ENCODE assay signal across 9 mouse cellular contexts in genomic region chr15:77368818-77369320, GRCm38 (mm10). TPM values are rescaled to one million over a fixed set of nuclear protein-coding genes. Genes with fewer than 3 reads are reported as not detected.
DNase-seq lines count a peak whose midpoint lies in the region; ATAC-seq and TF ChIP-seq lines count a peak whose summit lies in the region.
"Had no signal": no experiment of that assay in that cellular context is flagged by ENCODE, and none has a peak within 500 bp of the region (broad histone marks: within the 10 kb centered on the region; RNA-seq: fewer than 3 reads in every experiment).

No protein-coding gene starts in this region.

- TF ChIP-seq CTCF in kidney, postnatal 0 days (IDR thresholded peaks at IDR 0.05; ENCODE audit: low read depth): no peak

- H3K9ac ChIP-seq in forebrain, embryonic 12.5 days: no peak overlapping the region
- no peak overlapping the region for H3K9ac ChIP-seq in kidney, postnatal 0 days (ENCODE audit: low read depth, low read length)
- no peak overlapping the region for H3K9ac ChIP-seq in embryonic facial prominence, embryonic 12.5 days
- H3K9ac ChIP-seq in midbrain, embryonic 13.5 days (replicated peaks): no peak overlapping the region; the same call in 1 of the 2 replicates

- DNase-seq in forebrain, embryonic 10.5 days (ENCODE audit: extremely low spot score, low spot score): no peak
- DNase-seq in kidney, postnatal 0 days (ENCODE audit: low spot score): no peak
- no peak for DNase-seq in kidney, adult 9 months
- DNase-seq in layer of hippocampus, adult 11-12 months (ENCODE audit: low spot score): no peak
- no peak for DNase-seq in frontal cortex, postnatal 25 days (ENCODE audit: low spot score in 2 of 2)

- peaks cover 4% of the 10 kb centered on the region; the same call in 1 of the 2 replicates for H3K27me3 ChIP-seq in forebrain, embryonic 10.5 days (ENCODE audit: poor library complexity, severe bottlenecking)
- no peaks in the 10 kb centered on the region for H3K27me3 ChIP-seq in forebrain, embryonic 12.5 days
- H3K27me3 ChIP-seq in kidney, postnatal 0 days (ENCODE audit: insufficient read depth, low read length): no peaks in the 10 kb centered on the region
- no peaks in the 10 kb centered on the region for H3K27me3 ChIP-seq in embryonic facial prominence, embryonic 12.5 days
- no peaks in the 10 kb centered on the region for H3K27me3 ChIP-seq in midbrain, embryonic 13.5 days

- peak overlapping the region; percentile 92; the same call in 1 of the 2 replicates for H3K27ac ChIP-seq in forebrain, embryonic 10.5 days
- no peak overlapping the region for H3K27ac ChIP-seq in forebrain, embryonic 12.5 days
- H3K27ac ChIP-seq in kidney, postnatal 0 days: 0 out of 2 replicates have a peak overlapping the region, but pooled peaks have one; percentile 19
- H3K27ac ChIP-seq in embryonic facial prominence, embryonic 12.5 days: 0 out of 2 replicates have a peak overlapping the region, but pooled peaks have one; percentile 99
- H3K27ac ChIP-seq in midbrain, embryonic 13.5 days: peak overlapping the region; percentile 59; the same call in 1 of the 2 replicates
- H3K27ac ChIP-seq: macrophage had no signal

- no peak for ATAC-seq in forebrain, embryonic 12.5 days (ENCODE audit: low FRiP score)
- no peak for ATAC-seq in kidney, postnatal 0 days (replicated peaks; ENCODE audit: low FRiP score, low read depth)
- ATAC-seq in embryonic facial prominence, embryonic 12.5 days (ENCODE audit: insufficient number of reproducible peaks, insufficient read depth, low FRiP score, low TSS enrichment): no peak
- 0 out of 2 replicates have a peak, but pooled peaks have one; percentile 15 for ATAC-seq in midbrain, embryonic 13.5 days

- H3K4me2 ChIP-seq in forebrain, embryonic 12.5 days: no peak overlapping the region
- no peak overlapping the region for H3K4me2 ChIP-seq in kidney, postnatal 0 days (ENCODE audit: low read length)
- 0 out of 2 replicates have a peak overlapping the region, but pooled peaks have one; percentile 40 for H3K4me2 ChIP-seq in embryonic facial prominence, embryonic 12.5 days (replicated peaks)
- H3K4me2 ChIP-seq in midbrain, embryonic 13.5 days (replicated peaks): no peak overlapping the region

- no peaks in the 10 kb centered on the region for H3K9me3 ChIP-seq in forebrain, embryonic 10.5 days
- H3K9me3 ChIP-seq in forebrain, embryonic 12.5 days: no peaks in the 10 kb centered on the region
- H3K9me3 ChIP-seq in kidney, postnatal 0 days (replicated peaks; ENCODE audit: low read length): no peaks in the 10 kb centered on the region
- no peaks in the 10 kb centered on the region for H3K9me3 ChIP-seq in embryonic facial prominence, embryonic 12.5 days
- no peaks in the 10 kb centered on the region for H3K9me3 ChIP-seq in midbrain, embryonic 13.5 days

- WGBS in forebrain, embryonic 10.5 days: 88% methylated on average over 12 of the region's 12 CpGs
- 85% methylated on average over 12 of the region's 12 CpGs for WGBS in forebrain, embryonic 12.5 days
- WGBS in kidney, postnatal 0 days: 82% methylated on average over 12 of the region's 12 CpGs
- 78% methylated on average over 12 of the region's 12 CpGs for WGBS in embryonic facial prominence, embryonic 12.5 days
- 88% methylated on average over 12 of the region's 12 CpGs for WGBS in midbrain, embryonic 13.5 days

- peak overlapping the region; percentile 32; the same call in 1 of the 2 replicates for H3K4me3 ChIP-seq in forebrain, embryonic 10.5 days
- H3K4me3 ChIP-seq in forebrain, embryonic 12.5 days (replicated peaks): no peak overlapping the region
- H3K4me3 ChIP-seq in kidney, postnatal 0 days (replicated peaks; ENCODE audit: low read depth, low read length): no peak overlapping the region
- no peak overlapping the region for H3K4me3 ChIP-seq in embryonic facial prominence, embryonic 12.5 days
- H3K4me3 ChIP-seq in midbrain, embryonic 13.5 days (replicated peaks): no peak overlapping the region

- H3K4me1 ChIP-seq in forebrain, embryonic 10.5 days: peaks cover 35% of the 10 kb centered on the region
- H3K4me1 ChIP-seq in forebrain, embryonic 12.5 days: peaks cover 34% of the 10 kb centered on the region
- H3K4me1 ChIP-seq in kidney, postnatal 0 days (replicated peaks; ENCODE audit: insufficient read depth, low read length): no peaks in the 10 kb centered on the region; the same call in 1 of the 2 replicates
- peaks cover 34% of the 10 kb centered on the region for H3K4me1 ChIP-seq in embryonic facial prominence, embryonic 12.5 days
- H3K4me1 ChIP-seq in midbrain, embryonic 13.5 days (replicated peaks): peaks cover 26% of the 10 kb centered on the region

- H3K36me3 ChIP-seq in forebrain, embryonic 10.5 days (replicated peaks): no peaks in the 10 kb centered on the region
- H3K36me3 ChIP-seq in forebrain, embryonic 12.5 days (replicated peaks): no peaks in the 10 kb centered on the region
- no peaks in the 10 kb centered on the region for H3K36me3 ChIP-seq in kidney, postnatal 0 days (ENCODE audit: insufficient read depth, low read length)
- H3K36me3 ChIP-seq in embryonic facial prominence, embryonic 12.5 days: no peaks in the 10 kb centered on the region
- no peaks in the 10 kb centered on the region for H3K36me3 ChIP-seq in midbrain, embryonic 13.5 days

RNA-seq across cellular contexts. Expression of gene Apol7a, which starts 30.0 kb away (rescaled TPM):
- not detected in 2 replicates for polyA plus RNA-seq in forebrain, embryonic 10.5 days (2016; fragmentation: Nextera tagmentation; extraction: Ambion mirVana)
- polyA plus RNA-seq in forebrain, embryonic 12.5 days (2016; fragmentation: Nextera tagmentation; extraction: Ambion mirVana): not detected in 2 replicates
- 0.09 and 0.13 TPM in 2 replicates for polyA plus RNA-seq in kidney, postnatal 0 days (2015; fragmentation: Nextera tagmentation; extraction: Ambion mirVana)
- not detected in 2 replicates for polyA plus RNA-seq in embryonic facial prominence, embryonic 12.5 days (2016; fragmentation: Nextera tagmentation; extraction: Ambion mirVana)
- not detected in 2 replicates for polyA plus RNA-seq in midbrain, embryonic 13.5 days (2015; fragmentation: Nextera tagmentation; extraction: Ambion mirVana)
- polyA plus RNA-seq: macrophage had no signal

RNA-seq across cellular contexts. Expression of gene Apol9a, which starts 42.1 kb away (rescaled TPM):
- not detected in 2 replicates for polyA plus RNA-seq in forebrain, embryonic 10.5 days (2016; fragmentation: Nextera tagmentation; extraction: Ambion mirVana)
- polyA plus RNA-seq in forebrain, embryonic 12.5 days (2016; fragmentation: Nextera tagmentation; extraction: Ambion mirVana): not detected in 2 replicates
- polyA plus RNA-seq in kidney, postnatal 0 days (2015; fragmentation: Nextera tagmentation; extraction: Ambion mirVana): 0.33 TPM in 1 of 2 replicates, not detected in the other
- polyA plus RNA-seq in embryonic facial prominence, embryonic 12.5 days (2016; fragmentation: Nextera tagmentation; extraction: Ambion mirVana): not detected in 2 replicates
- polyA plus RNA-seq in midbrain, embryonic 13.5 days (2015; fragmentation: Nextera tagmentation; extraction: Ambion mirVana): 0.04 TPM in 1 of 2 replicates, not detected in the other
